Mouse (Mus musculus) embryonic facial prominence, embryonic 10.5 days (tissue): Measurements from ENCODE around the gene 6030452D12Rik. TPM values are rescaled to one million over a fixed set of nuclear protein-coding genes. Genes with fewer than 3 reads are reported as not detected.

Source experiments
- DNase-seq: peaks from one replicate; pipeline ENCODE4 v3.0.0-alpha.2; 2017; ENCODE audit warnings: low spot score
- H3K27ac ChIP-seq: fragments of 300-500 bp; sonication (generic); replicated peaks from 2 replicates; pipeline ENCODE4 v1.5.1; 2016; ENCODE audit warnings: mild to moderate bottlenecking
- H3K27me3 ChIP-seq: fragments of 300-500 bp; sonication (generic); replicated peaks from 2 replicates; pipeline ENCODE4 v1.6.1; 2016; ENCODE audit warnings: low read depth, mild to moderate bottlenecking; ENCODE audit not compliant: poor library complexity, severe bottlenecking
- H3K36me3 ChIP-seq: fragments of 300-500 bp; sonication (generic); replicated peaks from 2 replicates; pipeline ENCODE4 v1.6.1; 2016; ENCODE audit warnings: mild to moderate bottlenecking, moderate library complexity
- H3K4me1 ChIP-seq: fragments of 300-500 bp; sonication (generic); 2 replicates; pipeline ENCODE4 v1.6.1; 2016
- H3K4me3 ChIP-seq: fragments of 300-500 bp; sonication (generic); 2 replicates; pipeline ENCODE4 v1.5.1; 2016; ENCODE audit warnings: mild to moderate bottlenecking, moderate library complexity
- H3K9me3 ChIP-seq: fragments of 300-500 bp; sonication (generic); 2 replicates; pipeline ENCODE4 v1.6.1; 2016; ENCODE audit warnings: mild to moderate bottlenecking
- WGBS: fragments of 180-500 bp; shearing (Covaris S2); methylation state at CpG from one replicate; pipeline ENCODE4 v1.1.7; 2016; 5-methylcytosine and 5-hydroxymethylcytosine counted together
- polyA plus RNA-seq: library from polyadenylated mRNA; unstranded; fragments of >200 nt; fragmentation: Nextera tagmentation; extraction: Ambion mirVana; gene quantifications from 2 replicates; pipeline ENCODE4 v1.2.1, GENCODE M21; 2016

6030452D12Rik gene
- polyA plus RNA-seq, 1 experiment from 2014 or later = not detected

- Histone ChIP-seq H3K9me3 (0 out of 2 replicates have a peak, but pooled peaks cover 2% of the 10 kb centered on the region), H3K27me3 (peaks cover 80% of the 10 kb centered on the region), H3K27ac (peak overlapping the region; percentile 85), H3K36me3 (no peaks in the 10 kb centered on the region), H3K4me1 (peaks cover 51% of the 10 kb centered on the region), H3K4me3 (peak overlapping the region; percentile 57)
- WGBS = under 1% methylated on average over 30 of the region's 30 CpGs
- DNase-seq = peak; percentile 85
Observed at GRCm38 (mm10) chr8:106507761-106508331, 7.5 kb downstream of the 6030452D12Rik start.

GRCm38 (mm10) chr8:106508456-106508855 is 8.1 kb downstream of the 6030452D12Rik start:
- H3K4me1 ChIP-seq = peaks cover 54% of the 10 kb centered on the region
- peaks cover 84% of the 10 kb centered on the region for H3K27me3 ChIP-seq
- peak overlapping the region; percentile 85 for H3K27ac ChIP-seq
- 19% methylated on average over 3 of the region's 3 CpGs for WGBS
- DNase-seq = no peak
- no peaks in the 10 kb centered on the region for H3K36me3 ChIP-seq
- H3K9me3 ChIP-seq = no peaks in the 10 kb centered on the region
- H3K4me3 ChIP-seq = peak overlapping the region; percentile 57

DNA sequence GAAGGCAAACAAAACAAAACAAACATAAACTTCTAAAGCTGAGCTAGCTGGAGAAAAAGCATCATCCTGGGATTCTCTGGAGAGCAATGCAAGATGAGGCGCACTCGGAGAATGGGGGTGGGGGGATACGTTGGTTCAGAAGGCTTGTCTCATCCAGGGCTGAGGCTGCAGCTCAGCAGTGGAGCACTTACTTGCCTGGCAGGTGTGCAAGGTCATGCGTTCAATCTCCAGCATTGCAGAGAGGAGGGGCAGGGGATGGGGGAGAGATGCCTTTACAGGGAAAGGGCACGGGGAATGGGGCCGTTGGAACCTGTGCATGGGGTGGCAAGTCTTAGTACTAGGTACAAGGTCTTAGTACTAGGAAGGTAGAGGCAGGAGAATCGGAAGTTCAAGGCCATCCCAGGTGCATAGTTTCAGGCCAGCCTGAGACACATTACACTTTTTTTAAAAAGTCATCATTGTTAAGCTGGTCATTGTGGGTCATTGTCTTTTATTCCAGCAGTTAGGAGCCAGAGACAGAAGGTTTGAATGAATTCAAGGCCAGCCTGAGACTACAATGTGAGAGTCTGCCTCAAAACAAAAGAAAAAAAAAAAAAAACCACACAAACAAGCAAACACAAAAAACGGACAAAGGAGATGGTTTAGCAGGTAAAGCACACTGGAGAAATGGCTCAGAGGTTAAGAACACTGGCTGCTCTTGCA is 8.9 kb downstream of the 6030452D12Rik start:
- Histone ChIP-seq H3K27me3 (peaks cover 87% of the 10 kb centered on the region), H3K36me3 (no peaks in the 10 kb centered on the region), H3K9me3 (no peaks in the 10 kb centered on the region), H3K27ac (no peak overlapping the region), H3K4me1 (peaks cover 54% of the 10 kb centered on the region), H3K4me3 (no peak overlapping the region)
- no peak for DNase-seq
- WGBS = 46% methylated on average over 8 of the region's 8 CpGs

DNA sequence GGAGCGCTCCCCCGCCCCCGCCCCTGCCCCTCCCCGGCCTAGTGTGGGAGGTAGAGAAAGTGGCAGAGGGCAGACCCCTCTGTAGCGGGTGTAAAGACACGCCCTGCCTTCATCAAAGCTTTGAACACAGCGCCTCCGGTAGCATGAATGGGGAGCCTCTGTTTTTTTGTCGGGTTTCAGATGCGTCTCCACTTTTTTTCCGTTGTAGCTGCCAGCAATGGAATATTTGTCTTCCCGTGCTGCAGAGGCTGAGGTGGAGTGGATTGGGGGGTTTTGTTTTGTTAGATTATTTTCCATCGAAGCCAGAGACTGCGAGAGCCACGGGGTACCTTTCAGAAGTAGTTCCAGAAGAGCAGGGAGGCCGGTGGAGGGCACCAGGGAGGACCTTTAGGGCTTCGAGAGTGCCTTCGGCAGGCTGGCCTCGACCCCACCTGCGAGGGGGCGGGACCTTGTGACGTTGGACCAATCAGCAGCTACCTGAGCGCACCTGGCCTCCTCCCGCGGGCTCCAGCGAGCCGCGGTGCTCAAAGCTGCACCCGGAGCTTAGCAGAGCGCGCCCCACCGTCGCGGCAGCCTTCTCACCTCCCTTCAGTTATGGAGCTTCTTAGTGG is 10.1 kb downstream of the 6030452D12Rik start, which contains the start of gene Cdh3:
TSS of gene Cdh3 (plus strand) at position 527 of the 611 bp plus-strand sequence.
- H3K36me3 ChIP-seq = no peaks in the 10 kb centered on the region
- H3K9me3 ChIP-seq = no peaks in the 10 kb centered on the region
- peaks cover 81% of the 10 kb centered on the region for H3K27me3 ChIP-seq
- 1% methylated on average over 34 of the region's 34 CpGs for WGBS
- peaks cover 54% of the 10 kb centered on the region for H3K4me1 ChIP-seq
- peak; percentile 81 for DNase-seq
- peak within 1 kb of the TSS; percentile 57 for H3K4me3 ChIP-seq
- peak within 1 kb of the TSS; percentile 84 for H3K27ac ChIP-seq

DNA sequence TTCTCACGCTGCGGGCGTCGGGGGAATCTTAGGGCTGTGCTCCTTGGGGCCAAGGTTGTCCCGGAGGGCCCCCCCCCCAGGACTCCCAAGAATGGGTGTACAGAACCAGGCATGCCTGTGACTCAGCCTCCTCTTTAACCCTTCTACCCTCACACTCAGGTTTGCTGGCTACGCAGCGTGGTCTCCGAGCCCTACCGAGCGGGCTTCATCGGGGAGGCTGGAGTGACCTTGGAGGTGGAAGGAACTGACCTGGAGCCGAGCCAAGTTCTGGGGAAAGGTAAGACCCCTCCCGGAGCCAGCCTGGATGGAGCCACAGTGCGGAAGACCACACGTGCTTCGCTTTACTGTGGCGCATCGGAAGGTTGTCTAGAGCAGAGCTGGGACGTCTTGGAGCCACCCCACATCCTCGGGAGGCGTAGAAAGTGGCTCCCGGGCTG is 10.8 kb downstream of the 6030452D12Rik start:
- no peak for DNase-seq
- WGBS = 1% methylated on average over 22 of the region's 22 CpGs
- H3K36me3 ChIP-seq = no peaks in the 10 kb centered on the region
- peak overlapping the region; percentile 57 for H3K4me3 ChIP-seq
- peak overlapping the region; percentile 84 for H3K27ac ChIP-seq
- no peaks in the 10 kb centered on the region for H3K9me3 ChIP-seq
- peaks cover 75% of the 10 kb centered on the region for H3K27me3 ChIP-seq
- peaks cover 54% of the 10 kb centered on the region for H3K4me1 ChIP-seq

DNA sequence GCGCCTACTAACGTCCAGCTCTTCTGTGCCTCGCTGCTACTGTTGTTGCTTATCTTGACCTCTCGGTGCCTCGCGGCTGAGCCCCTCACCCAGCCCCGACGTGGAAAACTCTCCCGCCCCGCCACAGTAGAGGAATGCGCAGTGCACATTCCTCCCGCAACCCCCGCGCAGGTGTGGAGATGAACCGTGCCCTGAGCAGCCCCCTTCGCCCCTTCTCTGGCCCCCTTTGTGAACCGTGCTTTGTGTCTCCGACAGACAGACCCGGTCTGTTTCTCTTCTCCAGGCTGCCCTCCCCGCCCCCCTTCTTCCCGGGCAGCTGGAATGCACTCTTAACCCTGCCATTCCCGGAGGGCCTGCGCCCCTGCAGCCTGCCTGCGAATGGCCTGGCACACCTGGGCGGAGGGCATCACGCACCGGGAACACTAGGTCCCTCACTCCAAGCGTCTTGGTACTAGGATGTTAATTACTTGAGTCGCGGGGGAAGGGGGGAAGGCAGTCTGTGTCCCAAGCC is 11.3 kb downstream of the 6030452D12Rik start:
- Histone ChIP-seq H3K9me3 (no peaks in the 10 kb centered on the region), H3K27ac (peak overlapping the region; percentile 84), H3K36me3 (no peaks in the 10 kb centered on the region), H3K4me1 (peaks cover 54% of the 10 kb centered on the region), H3K4me3 (peak overlapping the region; percentile 57), H3K27me3 (peaks cover 70% of the 10 kb centered on the region)
- under 1% methylated on average over 30 of the region's 30 CpGs for WGBS
- peak; percentile 85 for DNase-seq

DNA sequence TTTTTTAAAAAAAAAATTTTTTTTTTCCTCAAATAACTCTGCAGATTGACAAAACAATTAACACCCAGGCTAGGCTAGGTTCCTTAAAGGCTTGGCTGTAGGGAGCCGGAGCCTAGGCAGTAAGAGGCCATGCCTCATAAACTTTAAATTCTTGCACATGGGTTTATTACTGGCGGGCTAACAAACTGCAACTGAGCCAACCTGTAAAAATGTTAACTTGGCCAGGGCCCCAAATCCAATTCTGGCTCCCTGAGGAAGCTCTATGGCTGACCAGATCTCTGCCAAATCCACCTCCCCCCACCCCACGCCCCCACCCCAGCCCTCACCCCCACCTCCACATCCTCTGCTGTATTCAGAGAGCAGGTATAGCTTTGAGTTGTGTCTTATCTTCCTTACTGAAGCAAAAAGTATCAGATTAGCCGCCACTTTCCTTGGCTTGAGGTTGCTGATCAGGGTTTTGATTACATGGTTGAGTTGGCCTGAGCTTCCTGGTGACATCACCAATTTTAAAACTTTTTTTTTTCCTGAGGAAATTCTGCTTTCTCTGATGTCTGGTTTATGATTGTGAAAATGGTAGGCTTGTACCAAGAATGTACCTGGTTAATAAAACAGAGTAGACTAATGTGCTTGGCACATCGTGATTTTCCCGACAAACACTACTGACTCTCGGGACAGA is 12.3 kb downstream of the 6030452D12Rik start:
- H3K4me3 ChIP-seq = peak overlapping the region; percentile 57

DNA sequence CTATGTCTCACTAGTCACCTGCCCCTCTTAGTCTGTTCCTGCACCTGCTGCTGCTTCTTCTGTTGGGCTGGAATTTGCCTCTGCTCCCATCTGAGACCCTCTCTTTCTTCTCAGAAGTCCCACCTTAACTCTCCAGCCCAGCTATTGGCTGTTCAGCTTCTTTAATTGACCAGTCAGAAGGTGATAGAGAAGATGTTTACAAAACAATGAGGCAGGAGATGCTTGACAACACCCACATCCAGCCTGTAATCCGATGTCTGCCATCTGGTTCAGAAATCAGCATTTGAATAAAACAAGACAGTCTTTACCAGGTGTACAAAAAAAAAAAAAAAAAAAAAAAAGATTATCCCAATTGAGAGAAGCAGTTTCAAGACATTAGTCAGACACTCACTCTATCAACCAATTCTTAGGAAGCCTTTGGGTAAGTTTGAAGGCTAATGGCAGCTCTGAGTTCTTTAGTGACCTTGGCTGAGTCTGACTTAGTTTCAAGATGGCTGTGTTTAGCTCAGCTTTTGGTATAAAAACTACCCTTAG is 15.7 kb downstream of the 6030452D12Rik start:
- peaks cover 37% of the 10 kb centered on the region for H3K4me1 ChIP-seq
- no peak overlapping the region for H3K4me3 ChIP-seq
- peaks cover 8% of the 10 kb centered on the region; the same call in 1 of the 2 replicates for H3K36me3 ChIP-seq
- H3K27me3 ChIP-seq = peaks cover 25% of the 10 kb centered on the region
- no peak overlapping the region for H3K27ac ChIP-seq
- no peak for DNase-seq
- 38% methylated on average over 1 of the region's 1 CpGs for WGBS
- H3K9me3 ChIP-seq = no peaks in the 10 kb centered on the region

More for the DNA sequence above, 12.3 kb downstream of the 6030452D12Rik start:
- H3K4me1 ChIP-seq = peaks cover 48% of the 10 kb centered on the region
- peak overlapping the region; percentile 84; the same call in 1 of the 2 replicates for H3K27ac ChIP-seq
- WGBS = 55% methylated on average over 7 of the region's 7 CpGs
- no peaks in the 10 kb centered on the region for H3K36me3 ChIP-seq
- no peak for DNase-seq
- H3K27me3 ChIP-seq = peaks cover 59% of the 10 kb centered on the region
- H3K9me3 ChIP-seq = no peaks in the 10 kb centered on the region

- DNase-seq = no peak
- Histone ChIP-seq H3K9me3 (no peaks in the 10 kb centered on the region), H3K4me3 (no peak overlapping the region), H3K27ac (no peak overlapping the region), H3K36me3 (peaks cover 8% of the 10 kb centered on the region; the same call in 1 of the 2 replicates), H3K4me1 (peaks cover 35% of the 10 kb centered on the region), H3K27me3 (peaks cover 20% of the 10 kb centered on the region)
- WGBS = 77% methylated on average over 2 of the region's 2 CpGs
Observed at GRCm38 (mm10) chr8:106516581-106516980, 16.3 kb downstream of the 6030452D12Rik start.

DNA sequence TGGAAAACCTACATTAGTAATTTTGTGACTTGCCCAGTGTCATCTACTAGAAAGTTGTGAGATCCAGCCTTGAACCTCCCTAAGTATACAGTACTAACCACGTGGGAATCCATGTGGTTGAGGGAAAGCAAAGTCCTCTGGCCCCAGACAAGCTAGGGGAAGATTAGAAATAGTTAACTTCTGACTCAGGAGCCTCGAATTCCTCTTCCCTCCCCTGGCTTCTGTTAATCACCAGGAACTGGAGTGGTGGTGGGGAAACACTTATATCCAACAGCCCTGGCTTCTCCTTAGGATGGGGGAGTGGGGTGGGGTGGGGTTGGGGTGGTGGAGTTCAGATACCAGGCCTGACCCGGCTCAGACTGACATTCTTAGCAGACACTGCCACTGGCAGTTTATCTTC is 18.4 kb downstream of the 6030452D12Rik start:
- WGBS = 31% methylated on average over 3 of the region's 3 CpGs
- H3K9me3 ChIP-seq = no peaks in the 10 kb centered on the region
- DNase-seq = no peak

DNA sequence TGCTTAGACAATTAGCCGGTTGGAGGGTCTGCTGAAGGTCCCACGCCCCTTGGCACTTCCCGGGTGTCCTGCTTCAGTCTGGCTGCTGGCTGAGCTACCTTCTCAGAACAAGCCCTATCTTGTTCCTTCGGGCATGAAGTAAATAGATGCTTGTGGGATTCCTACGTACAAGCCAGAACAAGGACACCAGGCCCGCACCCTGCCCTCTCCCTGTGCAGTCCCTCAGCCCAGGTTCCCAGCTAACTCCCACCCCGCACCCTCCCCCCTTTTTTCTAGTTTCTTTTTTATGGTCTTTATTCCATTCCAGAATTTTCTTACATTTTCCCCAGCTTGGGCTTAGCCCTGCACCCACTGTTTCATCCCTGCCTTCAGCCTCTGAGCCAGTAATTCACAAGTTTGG is 20.3 kb downstream of the 6030452D12Rik start:
- DNase-seq = no peak
- WGBS = 80% methylated on average over 7 of the region's 7 CpGs
- no peak overlapping the region for H3K27ac ChIP-seq
- no peak overlapping the region; the same call in 1 of the 2 replicates for H3K4me3 ChIP-seq
- peaks cover 22% of the 10 kb centered on the region for H3K36me3 ChIP-seq
- H3K4me1 ChIP-seq = peaks cover 19% of the 10 kb centered on the region
- H3K9me3 ChIP-seq = no peaks in the 10 kb centered on the region
- no peaks in the 10 kb centered on the region for H3K27me3 ChIP-seq

More for the DNA sequence above, 18.4 kb downstream of the 6030452D12Rik start:
- Histone ChIP-seq H3K4me1 (peaks cover 18% of the 10 kb centered on the region), H3K36me3 (peaks cover 15% of the 10 kb centered on the region; the same call in 1 of the 2 replicates), H3K27me3 (no peaks in the 10 kb centered on the region), H3K4me3 (no peak overlapping the region), H3K27ac (no peak overlapping the region)

- H3K9me3 ChIP-seq = no peaks in the 10 kb centered on the region
- no peak overlapping the region for H3K4me3 ChIP-seq
- peaks cover 26% of the 10 kb centered on the region for H3K4me1 ChIP-seq
- DNase-seq = no peak
- H3K36me3 ChIP-seq = peaks cover 22% of the 10 kb centered on the region
- no peaks in the 10 kb centered on the region for H3K27me3 ChIP-seq
- 74% methylated on average over 9 of the region's 9 CpGs for WGBS
- H3K27ac ChIP-seq = no peak overlapping the region
Observed at GRCm38 (mm10) chr8:106521845-106522244, 21.5 kb downstream of the 6030452D12Rik start.
